Mouse (Mus musculus): ENCODE results near the gene Kifap3. TPM values are rescaled to one million over a fixed set of nuclear protein-coding genes. Genes with fewer than 3 reads are reported as not detected.
"Not testable (repeated sequence)": the region's sequence is repeated elsewhere in the genome, so short reads cannot be mapped to it uniquely, and the experiment has no call there.

The Kifap3 gene
- polyA plus RNA-seq (2015; fragmentation: Nextera tagmentation; extraction: Ambion mirVana) = 122 and 127 TPM in 2 replicates

DNA sequence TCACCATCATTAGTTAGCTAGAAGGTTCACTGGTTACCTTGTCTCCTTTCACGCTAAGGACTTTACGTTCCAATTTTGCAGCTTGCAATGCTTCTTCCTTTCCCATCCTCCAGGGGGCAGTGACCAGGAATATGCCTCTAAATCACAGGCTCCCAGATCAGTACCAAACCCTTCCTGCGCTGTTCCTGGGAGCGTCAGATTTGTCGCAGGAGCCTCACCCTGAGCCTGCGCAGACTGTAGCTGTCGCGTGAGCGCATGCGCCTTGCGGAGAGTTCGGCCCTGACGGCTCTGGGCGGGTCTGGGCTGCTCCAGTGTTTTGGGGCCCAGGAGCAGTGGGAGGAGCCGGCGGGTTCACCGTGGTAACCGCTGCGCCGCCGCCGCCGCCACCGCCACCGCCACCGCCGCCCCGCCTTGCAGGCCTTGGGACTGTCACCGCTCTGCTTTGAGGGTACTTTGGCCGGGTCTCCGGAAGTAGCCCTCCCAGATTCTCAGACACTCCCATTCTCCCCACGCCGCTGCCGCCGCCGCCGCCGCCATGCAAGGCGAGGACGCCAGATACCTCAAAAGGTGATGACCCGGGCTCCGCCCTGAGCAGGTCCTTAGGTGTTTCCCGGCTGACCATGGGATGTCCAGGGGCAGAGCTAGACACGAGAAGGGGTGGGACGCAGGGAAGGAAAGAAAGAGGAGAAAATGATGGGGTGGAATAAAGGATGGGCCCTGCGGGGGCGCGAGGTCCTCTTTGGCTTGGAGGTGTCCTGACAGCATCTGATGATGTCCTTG lies at the start of gene Kifap3:
Gene Kifap3, plus strand, starts transcription at position 248 of the 780 bp plus-strand sequence.
- peak within 1 kb of the TSS; percentile 87 for H3K27ac ChIP-seq (replicated peaks)
- H3K27me3 ChIP-seq = no peaks in the 10 kb centered on the region
- H3K4me1 ChIP-seq (replicated peaks) = 0 out of 2 replicates have a peak, but pooled peaks cover 2% of the 10 kb centered on the region
- H3K36me3 ChIP-seq = peaks cover 13% of the 10 kb centered on the region
- H3K4me2 ChIP-seq = peak within 1 kb of the TSS; percentile 68
- H3K9ac ChIP-seq = peak within 1 kb of the TSS; percentile 91
- WGBS = under 1% methylated on average over 42 of the region's 48 CpGs
- peak; percentile 100 for ATAC-seq (ENCODE audit: low FRiP score, low read depth)
- peak within 1 kb of the TSS; percentile 90 for H3K4me3 ChIP-seq
- H3K9me3 ChIP-seq = peaks cover 5% of the 10 kb centered on the region; the same call in 1 of the 2 replicates

GRCm38 (mm10) chr1:163731166-163731565 lies 48.2 kb upstream of the Kifap3 start:
- not testable (repeated sequence) for ATAC-seq (ENCODE audit: low FRiP score, low read depth); H3K9me3 ChIP-seq; H3K9ac ChIP-seq; H3K27me3 ChIP-seq; H3K4me1 ChIP-seq (replicated peaks); H3K36me3 ChIP-seq; H3K4me2 ChIP-seq; H3K27ac ChIP-seq (replicated peaks); H3K4me3 ChIP-seq
- WGBS = 91% methylated on average over 10 of the region's 10 CpGs

DNA sequence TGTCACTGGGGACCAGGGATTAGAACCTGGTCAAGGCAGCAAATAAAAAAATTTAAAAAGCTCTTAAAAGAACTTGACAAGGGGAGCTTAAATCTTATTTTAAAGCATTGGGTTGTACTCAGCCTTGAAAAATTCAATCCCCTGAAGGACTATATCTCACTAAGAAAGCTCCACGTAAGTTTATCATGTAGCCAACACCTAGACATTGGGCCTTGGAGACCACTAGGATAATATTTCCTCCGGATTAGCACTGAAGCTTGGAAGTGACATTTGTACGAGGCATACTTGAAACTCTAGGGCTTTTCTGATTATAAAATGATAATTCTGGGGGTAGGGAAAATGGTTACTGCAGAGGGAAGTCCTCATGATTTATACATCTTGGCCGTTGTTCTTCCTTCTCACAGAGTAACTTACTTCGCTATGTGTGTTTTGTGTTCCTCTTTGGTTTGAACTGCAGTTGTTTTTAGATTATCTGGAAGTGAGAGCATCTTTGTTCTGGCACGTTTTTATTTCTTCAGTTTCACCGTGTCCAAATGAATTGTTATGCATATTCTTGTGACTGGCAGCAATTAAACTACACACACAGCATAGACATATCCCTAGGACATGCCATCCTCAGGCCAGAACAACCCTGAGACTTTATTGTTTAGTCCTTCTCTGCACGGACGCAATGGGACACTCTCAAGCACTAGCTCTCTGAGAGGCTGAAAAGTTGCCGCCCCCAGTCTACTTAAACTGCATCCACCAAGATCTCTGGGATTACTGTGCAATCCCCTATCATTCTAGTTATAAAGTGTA lies 42.7 kb upstream of the Kifap3 start:
- no peak for ATAC-seq (ENCODE audit: low FRiP score, low read depth)
- Histone ChIP-seq H3K27me3 (no peaks in the 10 kb centered on the region), H3K4me1 (replicated peaks) (no peaks in the 10 kb centered on the region), H3K9ac (no peak overlapping the region), H3K36me3 (no peaks in the 10 kb centered on the region), H3K27ac (replicated peaks) (no peak overlapping the region), H3K9me3 (no peaks in the 10 kb centered on the region), H3K4me3 (no peak overlapping the region), H3K4me2 (no peak overlapping the region)
- 79% methylated on average over 10 of the region's 10 CpGs for WGBS

GRCm38 (mm10) chr1:163737239-163737533 lies 42.2 kb upstream of the Kifap3 start:
- Histone ChIP-seq H3K36me3 (no peaks in the 10 kb centered on the region), H3K4me3 (no peak overlapping the region), H3K27ac (replicated peaks) (no peak overlapping the region), H3K27me3 (no peaks in the 10 kb centered on the region), H3K4me1 (replicated peaks) (no peaks in the 10 kb centered on the region), H3K9ac (no peak overlapping the region), H3K9me3 (no peaks in the 10 kb centered on the region), H3K4me2 (no peak overlapping the region)
- no peak for ATAC-seq (ENCODE audit: low FRiP score, low read depth)
- 66% methylated on average over 1 of the region's 1 CpGs for WGBS

GRCm38 (mm10) chr1:163751360-163751992 lies 27.9 kb upstream of the Kifap3 start:
- Histone ChIP-seq H3K4me3 (no peak overlapping the region), H3K4me2 (no peak overlapping the region), H3K27ac (replicated peaks) (no peak overlapping the region), H3K9ac (no peak overlapping the region), H3K9me3 (no peaks in the 10 kb centered on the region), H3K27me3 (no peaks in the 10 kb centered on the region), H3K4me1 (replicated peaks) (no peaks in the 10 kb centered on the region), H3K36me3 (no peaks in the 10 kb centered on the region)
- WGBS = 57% methylated on average over 4 of the region's 4 CpGs
- ATAC-seq (ENCODE audit: low FRiP score, low read depth) = no peak

DNA sequence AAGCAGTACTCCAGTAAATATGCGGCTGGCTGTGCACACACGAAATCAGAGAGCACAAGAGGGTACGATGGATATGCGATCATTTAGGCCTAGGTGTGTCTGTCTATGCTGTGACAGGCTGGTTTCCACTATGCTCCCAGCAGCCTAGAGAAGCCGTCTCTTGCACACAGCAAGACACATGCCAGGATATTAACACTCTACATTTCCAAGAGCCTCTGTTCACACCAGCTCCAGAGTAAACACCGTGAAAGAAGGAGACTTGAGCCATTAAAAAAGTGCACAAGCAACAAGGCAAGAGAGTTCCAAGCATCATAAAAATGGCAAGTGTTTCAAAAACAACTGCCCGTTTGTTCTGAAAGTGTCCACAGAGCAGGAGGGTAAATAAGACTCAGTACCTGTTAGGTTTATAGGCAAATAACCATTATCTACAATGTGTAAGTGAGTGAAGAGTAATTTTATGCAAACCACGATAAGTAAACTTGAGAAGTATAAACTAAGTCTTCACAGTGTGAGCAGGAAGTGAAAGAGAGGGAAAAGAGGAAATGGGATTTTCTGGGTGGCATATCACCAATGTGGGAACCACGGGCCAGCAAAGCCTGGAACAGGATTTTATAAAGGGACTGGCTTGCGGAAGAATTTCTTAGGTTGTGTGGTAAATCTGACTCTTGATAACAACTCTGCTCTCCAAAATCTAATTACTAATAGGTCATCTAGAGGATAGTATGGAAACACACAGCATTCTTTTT lies 21.7 kb upstream of the Kifap3 start:
- no peak overlapping the region for H3K4me2 ChIP-seq
- H3K9me3 ChIP-seq = no peaks in the 10 kb centered on the region
- H3K27ac ChIP-seq (replicated peaks) = no peak overlapping the region
- no peak overlapping the region for H3K9ac ChIP-seq
- H3K27me3 ChIP-seq = no peaks in the 10 kb centered on the region
- ATAC-seq (ENCODE audit: low FRiP score, low read depth) = no peak
- H3K4me3 ChIP-seq = no peak overlapping the region
- 92% methylated on average over 10 of the region's 10 CpGs for WGBS
- no peaks in the 10 kb centered on the region for H3K4me1 ChIP-seq (replicated peaks)
- H3K36me3 ChIP-seq = no peaks in the 10 kb centered on the region

- H3K9me3 ChIP-seq; H3K9ac ChIP-seq; H3K27me3 ChIP-seq; H3K4me2 ChIP-seq; H3K4me1 ChIP-seq (replicated peaks); ATAC-seq (ENCODE audit: low FRiP score, low read depth); H3K27ac ChIP-seq (replicated peaks); H3K4me3 ChIP-seq: not testable (repeated sequence)
- 98% methylated on average over 8 of the region's 11 CpGs for WGBS
- peaks cover 13% of the 10 kb centered on the region for H3K36me3 ChIP-seq
Observed at GRCm38 (mm10) chr1:163783577-163783976, 4.2 kb downstream of the Kifap3 start.

- Histone ChIP-seq H3K27me3 (no peaks in the 10 kb centered on the region), H3K9ac (no peak overlapping the region), H3K4me1 (replicated peaks) (no peaks in the 10 kb centered on the region), H3K27ac (replicated peaks) (no peak overlapping the region), H3K36me3 (peaks cover 18% of the 10 kb centered on the region; the same call in 1 of the 2 replicates), H3K4me2 (no peak overlapping the region), H3K9me3 (no peaks in the 10 kb centered on the region), H3K4me3 (no peak overlapping the region)
- ATAC-seq (ENCODE audit: low FRiP score, low read depth) = no peak
- WGBS = 72% methylated on average over 4 of the region's 4 CpGs
Observed at GRCm38 (mm10) chr1:163821365-163821764, 42.0 kb downstream of the Kifap3 start.

- Histone ChIP-seq H3K27me3 (no peaks in the 10 kb centered on the region), H3K4me3 (no peak overlapping the region), H3K4me2 (no peak overlapping the region), H3K9me3 (no peaks in the 10 kb centered on the region), H3K36me3 (peaks cover 4% of the 10 kb centered on the region; the same call in 1 of the 2 replicates), H3K9ac (no peak overlapping the region), H3K27ac (replicated peaks) (no peak overlapping the region), H3K4me1 (replicated peaks) (no peaks in the 10 kb centered on the region)
- no peak for ATAC-seq (ENCODE audit: low FRiP score, low read depth)
Observed at GRCm38 (mm10) chr1:163829482-163829881, 50.1 kb downstream of the Kifap3 start.

DNA sequence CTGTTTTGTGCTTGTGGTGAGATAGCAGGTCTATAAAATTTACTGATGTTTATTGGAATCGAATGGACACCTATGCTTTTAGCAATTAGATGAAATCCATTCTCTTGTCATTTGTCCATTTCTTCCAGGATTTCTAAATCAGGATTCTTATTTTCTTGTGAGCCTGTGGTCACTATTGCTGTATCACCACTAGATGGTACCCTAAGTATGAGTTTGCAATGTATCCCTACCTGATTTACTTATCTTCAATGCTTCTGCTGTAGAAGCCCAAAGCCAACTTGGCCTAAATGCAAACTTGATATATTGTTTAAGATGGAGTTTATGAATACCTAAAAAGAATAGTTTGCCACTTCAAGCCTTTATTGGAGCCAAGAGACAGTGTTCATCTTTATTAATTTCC lies 54.7 kb downstream of the Kifap3 start:
- Histone ChIP-seq H3K27ac (replicated peaks) (no peak overlapping the region), H3K9ac (no peak overlapping the region), H3K9me3 (no peaks in the 10 kb centered on the region), H3K4me3 (no peak overlapping the region), H3K27me3 (no peaks in the 10 kb centered on the region), H3K36me3 (peaks cover 4% of the 10 kb centered on the region; the same call in 1 of the 2 replicates), H3K4me2 (no peak overlapping the region), H3K4me1 (replicated peaks) (no peaks in the 10 kb centered on the region)
- 84% methylated on average over 1 of the region's 1 CpGs for WGBS
- no peak for ATAC-seq (ENCODE audit: low FRiP score, low read depth)

DNA sequence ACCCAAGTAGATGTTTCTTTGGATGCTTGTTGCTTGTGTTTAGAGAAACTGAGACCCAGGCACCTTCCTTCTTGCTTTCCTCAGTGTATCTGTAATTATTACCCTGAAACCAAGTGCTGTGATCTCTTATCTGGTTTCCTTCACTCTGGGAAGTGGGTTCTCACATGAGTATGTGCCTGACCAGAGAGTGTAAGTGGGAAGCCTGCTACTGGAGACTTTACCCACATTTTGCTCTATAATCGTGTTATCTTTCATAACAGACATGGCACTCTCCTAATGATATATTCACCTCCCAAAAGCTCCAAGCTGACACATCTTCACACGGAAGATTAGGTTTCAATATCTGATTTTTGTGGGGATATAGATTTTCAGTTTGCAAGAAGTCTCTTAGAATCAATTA lies 55.7 kb downstream of the Kifap3 start:
- no peak overlapping the region for H3K4me3 ChIP-seq
- H3K27ac ChIP-seq (replicated peaks) = no peak overlapping the region
- 92% methylated on average over 2 of the region's 2 CpGs for WGBS
- no peak overlapping the region for H3K4me2 ChIP-seq
- H3K36me3 ChIP-seq = peaks cover 4% of the 10 kb centered on the region; the same call in 1 of the 2 replicates
- ATAC-seq (ENCODE audit: low FRiP score, low read depth) = no peak
- no peak overlapping the region for H3K9ac ChIP-seq
- H3K4me1 ChIP-seq (replicated peaks) = no peaks in the 10 kb centered on the region
- no peaks in the 10 kb centered on the region for H3K9me3 ChIP-seq
- H3K27me3 ChIP-seq = no peaks in the 10 kb centered on the region

Data from hindbrain, embryonic 15.5 days (tissue).